Comparison of ENCODE assay signal across 32 mouse cellular contexts in the genomic region with DNA sequence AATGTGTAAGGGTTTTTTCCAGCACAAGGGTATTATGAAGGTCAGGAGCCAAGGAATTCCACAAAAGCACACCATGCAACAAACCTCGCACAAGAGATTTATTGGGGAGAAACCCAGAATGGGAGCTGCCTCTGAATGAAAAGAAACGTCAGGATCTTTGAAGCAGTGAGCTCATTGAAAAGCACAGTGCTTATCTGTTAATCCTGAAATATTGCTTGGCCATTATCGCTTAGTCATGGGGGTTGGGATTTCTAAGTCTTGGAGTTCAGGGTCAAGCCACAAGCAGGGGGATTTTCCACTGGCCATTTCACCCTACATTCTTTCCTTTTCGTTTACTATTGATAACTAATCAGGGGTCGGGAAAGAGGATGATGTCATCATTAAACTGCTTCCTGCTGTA. TPM values are rescaled to one million over a fixed set of nuclear protein-coding genes. Genes with fewer than 3 reads are reported as not detected.
A peak's percentile ranks its signal among the peaks of the same experiment; 100 is the strongest.
DNase-seq lines count a peak whose midpoint lies in the region; ATAC-seq and TF ChIP-seq lines count a peak whose summit lies in the region.
"Had no signal": no experiment of that assay in that cellular context is flagged by ENCODE, and none has a peak within 500 bp of the region (broad histone marks: within the 10 kb centered on the region; RNA-seq: fewer than 3 reads in every experiment).

No protein-coding gene starts in this region.

- H3K4me3 ChIP-seq in embryonic facial prominence, embryonic 14.5 days (ENCODE audit: low read depth, low read length), result no peak overlapping the region
- no peak overlapping the region for H3K4me3 ChIP-seq in embryonic facial prominence, embryonic 10.5 days
- no peak overlapping the region for H3K4me3 ChIP-seq in midbrain, embryonic 10.5 days
- H3K4me3 ChIP-seq in midbrain, embryonic 15.5 days, result no peak overlapping the region
- H3K4me3 ChIP-seq in ES-E14 (ENCODE audit: insufficient read depth in 1 of 2, low read depth in 1 of 2, low read length in 2 of 2, poor library complexity in 1 of 2, severe bottlenecking in 1 of 2), result no peak overlapping the region
- H3K4me3 ChIP-seq: forebrain, embryonic 12.5 days; heart, adult 2 months; heart, embryonic 13.5 days; intestine, embryonic 15.5 days; layer of hippocampus, adult 2 months had no signal

- ATAC-seq in embryonic facial prominence, embryonic 14.5 days (ENCODE audit: low read depth), result no peak
- ATAC-seq in midbrain, embryonic 15.5 days (replicated peaks), result no peak
- ATAC-seq: intestine, embryonic 15.5 days; Patski had no signal

- H3K9ac ChIP-seq in embryonic facial prominence, embryonic 14.5 days (ENCODE audit: low read depth, low read length), result no peak overlapping the region
- H3K9ac ChIP-seq in midbrain, embryonic 15.5 days, result no peak overlapping the region
- H3K9ac ChIP-seq in ES-E14 (ENCODE audit: insufficient read depth, low read depth, low read length, poor library complexity, severe bottlenecking), result no peak overlapping the region; the same call in 1 of the 2 replicates
- H3K9ac ChIP-seq: forebrain, embryonic 12.5 days; heart, embryonic 13.5 days; hindbrain, embryonic 14.5 days; intestine, embryonic 15.5 days had no signal

- in situ Hi-C loops in ES-E14 (cut with MboI; ENCODE audit: low sequenced_read_pairs in 2 of 2, unreplicated experiment in 2 of 2), result no loop called here

- WGBS in embryonic facial prominence, embryonic 14.5 days, result 38% methylated on average over 5 of the region's 5 CpGs
- WGBS in embryonic facial prominence, embryonic 10.5 days, result 51% methylated on average over 5 of the region's 5 CpGs
- 35% methylated on average over 5 of the region's 5 CpGs for WGBS in midbrain, embryonic 10.5 days
- WGBS in midbrain, embryonic 15.5 days, result 15% methylated on average over 5 of the region's 5 CpGs

- peaks cover 4% of the 10 kb centered on the region; the same call in 1 of the 2 replicates for H3K4me1 ChIP-seq in embryonic facial prominence, embryonic 14.5 days (ENCODE audit: control insufficient read depth, insufficient read depth, low read length)
- H3K4me1 ChIP-seq in embryonic facial prominence, embryonic 10.5 days, result peaks cover 12% of the 10 kb centered on the region
- peaks cover 22% of the 10 kb centered on the region for H3K4me1 ChIP-seq in midbrain, embryonic 10.5 days
- peaks cover 9% of the 10 kb centered on the region for H3K4me1 ChIP-seq in midbrain, embryonic 15.5 days
- peaks cover 8 to 23% of the 10 kb centered on the region in 2 experiments for H3K4me1 ChIP-seq in ES-E14 (ENCODE audit: control insufficient read depth in 2 of 2, insufficient read depth in 2 of 2, low read length in 2 of 2, poor library complexity in 1 of 2)

- H3K27ac ChIP-seq in embryonic facial prominence, embryonic 14.5 days (replicated peaks; ENCODE audit: low read depth, low read length), result no peak overlapping the region
- no peak overlapping the region for H3K27ac ChIP-seq in embryonic facial prominence, embryonic 10.5 days (replicated peaks)
- H3K27ac ChIP-seq in midbrain, embryonic 10.5 days (replicated peaks), result peak overlapping the region; percentile 38; the same call in 1 of the 2 replicates
- H3K27ac ChIP-seq in midbrain, embryonic 15.5 days, result no peak overlapping the region
- peak overlapping the region; percentile 78; the same call in 1 of the 2 replicates for H3K27ac ChIP-seq in ES-E14 (ENCODE audit: insufficient read depth, low read depth, low read length, poor library complexity, severe bottlenecking)
- H3K27ac ChIP-seq: forebrain, embryonic 12.5 days; heart, adult 2 months; heart, embryonic 13.5 days; hindbrain, embryonic 14.5 days; intestine, embryonic 15.5 days had no signal

- H3K9me3 ChIP-seq in embryonic facial prominence, embryonic 14.5 days (ENCODE audit: control insufficient read depth, low read length), result no peaks in the 10 kb centered on the region
- no peaks in the 10 kb centered on the region for H3K9me3 ChIP-seq in embryonic facial prominence, embryonic 10.5 days
- no peaks in the 10 kb centered on the region for H3K9me3 ChIP-seq in midbrain, embryonic 10.5 days (replicated peaks)
- H3K9me3 ChIP-seq in midbrain, embryonic 15.5 days, result no peaks in the 10 kb centered on the region
- H3K9me3 ChIP-seq in ES-E14 (ENCODE audit: control insufficient read depth, insufficient read depth, low read depth, low read length), result no peaks in the 10 kb centered on the region
- H3K9me3 ChIP-seq: forebrain, embryonic 12.5 days; heart, embryonic 13.5 days; intestine, embryonic 15.5 days had no signal

- H3K27me3 ChIP-seq in embryonic facial prominence, embryonic 14.5 days (replicated peaks; ENCODE audit: control insufficient read depth, insufficient read depth, low read length), result no peaks in the 10 kb centered on the region
- no peaks in the 10 kb centered on the region for H3K27me3 ChIP-seq in embryonic facial prominence, embryonic 10.5 days (replicated peaks; ENCODE audit: low read depth, poor library complexity, severe bottlenecking)
- peaks cover 7% of the 10 kb centered on the region; the same call in 1 of the 2 replicates for H3K27me3 ChIP-seq in midbrain, embryonic 10.5 days (ENCODE audit: low read depth, poor library complexity, severe bottlenecking)
- H3K27me3 ChIP-seq in midbrain, embryonic 15.5 days (replicated peaks), result no peaks in the 10 kb centered on the region
- H3K27me3 ChIP-seq: forebrain, embryonic 12.5 days; heart, embryonic 13.5 days; intestine, embryonic 15.5 days; Patski had no signal

- no peak overlapping the region for H3K4me2 ChIP-seq in embryonic facial prominence, embryonic 14.5 days (ENCODE audit: low read depth, low read length)
- no peak overlapping the region for H3K4me2 ChIP-seq in midbrain, embryonic 15.5 days
- H3K4me2 ChIP-seq: forebrain, embryonic 12.5 days; heart, embryonic 13.5 days; hindbrain, embryonic 14.5 days; intestine, embryonic 15.5 days had no signal

- no peaks in the 10 kb centered on the region for H3K36me3 ChIP-seq in embryonic facial prominence, embryonic 14.5 days (ENCODE audit: control insufficient read depth, insufficient read depth, low read length)
- no peaks in the 10 kb centered on the region for H3K36me3 ChIP-seq in embryonic facial prominence, embryonic 10.5 days (replicated peaks)
- H3K36me3 ChIP-seq in midbrain, embryonic 10.5 days, result no peaks in the 10 kb centered on the region
- no peaks in the 10 kb centered on the region for H3K36me3 ChIP-seq in midbrain, embryonic 15.5 days (replicated peaks)
- H3K36me3 ChIP-seq in ES-E14 (ENCODE audit: control insufficient read depth, insufficient read depth, low read length, poor library complexity, severe bottlenecking), result no peaks in the 10 kb centered on the region
- H3K36me3 ChIP-seq: forebrain, embryonic 12.5 days; heart, embryonic 13.5 days; intestine, embryonic 15.5 days had no signal

- DNase-seq in embryonic facial prominence, embryonic 14.5 days (ENCODE audit: low spot score), result peak; percentile 4
- DNase-seq in embryonic facial prominence, embryonic 10.5 days (ENCODE audit: low spot score), result no peak
- DNase-seq in midbrain, embryonic 10.5 days (ENCODE audit: low spot score), result no peak
- DNase-seq in ES-E14 (ENCODE audit: low read depth, low spot score), result no peak
- peak; percentile 51 for DNase-seq in embryo, embryonic 10.5 days (ENCODE audit: low spot score)
- no peak for DNase-seq in right cerebral cortex, postnatal 36 days (ENCODE audit: low spot score in 2 of 2)
- DNase-seq in ovary, postnatal 10 days (ENCODE audit: low spot score), result no peak
- DNase-seq: cerebellum, adult 11-12 months; cerebellum, postnatal 14 days; gastrocnemius, postnatal 25 days; heart, adult 2 months; kidney, adult 9 months; lung, postnatal 4 days; retina, postnatal 1 day; right cerebral cortex, postnatal 25 days had no signal

TF ChIP-seq in ES-E14, 5 proteins besides CTCF, POLR2A, EP300 and RAD21 (continues in another document):
- TF ChIP-seq MAFK (IDR thresholded peaks at IDR 0.05; ENCODE audit: insufficient read depth, low read depth, low read length), result peak; percentile 76

RNA-seq across cellular contexts. Expression of a gene that starts 5.1 kb away (rescaled TPM):
- 0.39 and 0.47 TPM in 2 replicates for polyA plus RNA-seq in embryonic facial prominence, embryonic 14.5 days (2014; fragmentation: Nextera tagmentation; extraction: Ambion mirVana)
- polyA plus RNA-seq in embryonic facial prominence, embryonic 10.5 days (2016; fragmentation: Nextera tagmentation; extraction: Ambion mirVana), result 1.1 and 1.4 TPM in 2 replicates
- polyA plus RNA-seq in midbrain, embryonic 10.5 days (2016; fragmentation: Nextera tagmentation; extraction: Ambion mirVana), result 0.87 and 1.6 TPM in 2 replicates
- 0.33 and 0.43 TPM in 2 replicates for polyA plus RNA-seq in midbrain, embryonic 15.5 days (2015; fragmentation: Nextera tagmentation; extraction: Ambion mirVana)
- total RNA-seq in ES-E14 (2012; rRNA removed), result 13.0 and 17.7 TPM in 2 replicates
- total RNA-seq: gastrocnemius, postnatal 25 days; heart, adult 2 months; heart, postnatal 25 days; megakaryocyte-erythroid progenitor cell, adult 5-6 weeks; monocyte, adult 5-6 weeks had no signal
- polyA plus RNA-seq: C2C12; heart, adult 2 months; heart, embryonic 13.5 days; liver, adult 2 months; liver, embryonic 16.5 days had no signal

RNA-seq across cellular contexts. Expression of a gene that starts 22.5 kb away (rescaled TPM):
- polyA plus RNA-seq in embryonic facial prominence, embryonic 14.5 days (2014; fragmentation: Nextera tagmentation; extraction: Ambion mirVana), result 13.0 and 14.4 TPM in 2 replicates
- polyA plus RNA-seq in embryonic facial prominence, embryonic 10.5 days (2016; fragmentation: Nextera tagmentation; extraction: Ambion mirVana), result 15.0 and 15.6 TPM in 2 replicates
- polyA plus RNA-seq in midbrain, embryonic 10.5 days (2016; fragmentation: Nextera tagmentation; extraction: Ambion mirVana), result 14.6 and 16.6 TPM in 2 replicates
- polyA plus RNA-seq in midbrain, embryonic 15.5 days (2015; fragmentation: Nextera tagmentation; extraction: Ambion mirVana), result 14.6 and 15.3 TPM in 2 replicates
- total RNA-seq in ES-E14 (2012; rRNA removed), result 9.2 and 9.9 TPM in 2 replicates

RNA-seq across cellular contexts. Expression of a gene that starts 32.6 kb away (rescaled TPM):
- not detected in 2 replicates for polyA plus RNA-seq in embryonic facial prominence, embryonic 14.5 days (2014; fragmentation: Nextera tagmentation; extraction: Ambion mirVana)
- not detected in 2 replicates for polyA plus RNA-seq in embryonic facial prominence, embryonic 10.5 days (2016; fragmentation: Nextera tagmentation; extraction: Ambion mirVana)
- not detected in 2 replicates for polyA plus RNA-seq in midbrain, embryonic 10.5 days (2016; fragmentation: Nextera tagmentation; extraction: Ambion mirVana)
- not detected in 2 replicates for polyA plus RNA-seq in midbrain, embryonic 15.5 days (2015; fragmentation: Nextera tagmentation; extraction: Ambion mirVana)
- total RNA-seq in ES-E14 (2012; rRNA removed), result 0.11 TPM in 1 of 2 replicates, not detected in the other
- total RNA-seq: adrenal gland, postnatal 36 days; gastrocnemius, postnatal 25 days; heart, adult 2 months; heart, postnatal 25 days; layer of hippocampus, adult 2 months; liver, adult 2 months; megakaryocyte-erythroid progenitor cell, adult 5-6 weeks; monocyte, adult 5-6 weeks had no signal
- polyA plus RNA-seq: C2C12; forebrain, embryonic 12.5 days; heart, adult 2 months; heart, embryonic 13.5 days; hindbrain, embryonic 14.5 days; limb, embryonic 11.5 days; liver, adult 2 months; lung, embryonic 16.5 days; spleen, adult 2 months had no signal

RNA-seq across cellular contexts. Expression of a gene that starts 39.8 kb away (rescaled TPM):
- polyA plus RNA-seq in embryonic facial prominence, embryonic 14.5 days (2014; fragmentation: Nextera tagmentation; extraction: Ambion mirVana), result 2.7 and 3.3 TPM in 2 replicates
- 5.4 and 6.2 TPM in 2 replicates for polyA plus RNA-seq in embryonic facial prominence, embryonic 10.5 days (2016; fragmentation: Nextera tagmentation; extraction: Ambion mirVana)
- polyA plus RNA-seq in midbrain, embryonic 10.5 days (2016; fragmentation: Nextera tagmentation; extraction: Ambion mirVana), result 4.7 and 5.9 TPM in 2 replicates
- polyA plus RNA-seq in midbrain, embryonic 15.5 days (2015; fragmentation: Nextera tagmentation; extraction: Ambion mirVana), result 9.5 and 10.4 TPM in 2 replicates
- total RNA-seq in ES-E14 (2012; rRNA removed), result 1.9 and 2.1 TPM in 2 replicates

RNA-seq across cellular contexts. Expression of a gene that starts 57.7 kb away (rescaled TPM):
- 2.5 and 2.8 TPM in 2 replicates for polyA plus RNA-seq in embryonic facial prominence, embryonic 14.5 days (2014; fragmentation: Nextera tagmentation; extraction: Ambion mirVana)
- 0.39 and 0.51 TPM in 2 replicates for polyA plus RNA-seq in embryonic facial prominence, embryonic 10.5 days (2016; fragmentation: Nextera tagmentation; extraction: Ambion mirVana)
- 0.83 and 1.0 TPM in 2 replicates for polyA plus RNA-seq in midbrain, embryonic 10.5 days (2016; fragmentation: Nextera tagmentation; extraction: Ambion mirVana)
- 0.41 and 0.95 TPM in 2 replicates for polyA plus RNA-seq in midbrain, embryonic 15.5 days (2015; fragmentation: Nextera tagmentation; extraction: Ambion mirVana)
- total RNA-seq in ES-E14 (2012; rRNA removed), result 0.04 and 0.16 TPM in 2 replicates

Comparison
In these comparisons a context has a peak if more than half of its experiments do, and no peak if none do; other contexts are left out.
1. DNase-seq: peak in embryonic facial prominence, embryonic 14.5 days (single experiment) and embryo, embryonic 10.5 days (single experiment); none in embryonic facial prominence, embryonic 10.5 days (single experiment), midbrain, embryonic 10.5 days (single experiment), ES-E14 (single experiment), right cerebral cortex, postnatal 36 days (0 of 2) and ovary, postnatal 10 days (single experiment).
2. H3K27ac ChIP-seq: peak in midbrain, embryonic 10.5 days (single experiment) and ES-E14 (single experiment); none in embryonic facial prominence, embryonic 14.5 days (single experiment), embryonic facial prominence, embryonic 10.5 days (single experiment) and midbrain, embryonic 15.5 days (single experiment).